Mouse (Mus musculus): Measurements from ENCODE around the gene Faap20.

Gene Faap20

GRCm38 (mm10) chr4:155221106-155221505, 28.5 kb upstream of the Faap20 start:
- no peak for DNase-seq (ENCODE audit: low spot score in 2 of 2)

- DNase-seq (ENCODE audit: low spot score in 2 of 2): peak in 1 of 2 experiments; percentile 64
Measured at GRCm38 (mm10) chr4:155221599-155222551, 27.7 kb upstream of the Faap20 start.

DNA sequence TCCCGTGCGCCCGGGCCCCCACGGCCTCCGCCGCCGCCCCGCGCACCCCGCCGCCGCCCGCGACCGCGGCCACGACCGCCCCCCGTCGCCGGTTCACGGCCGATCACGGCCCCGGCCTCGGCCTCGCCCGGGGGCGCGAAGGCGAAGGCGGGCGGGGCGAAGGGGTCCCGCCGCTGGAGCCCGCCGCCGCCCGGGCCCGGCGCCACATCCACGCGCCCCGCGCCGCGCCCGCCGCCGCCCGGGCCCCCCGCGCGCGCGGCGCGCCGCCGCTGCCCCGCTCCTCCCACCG, 27.1 kb upstream of the Faap20 start, which contains the start of gene Ski:
Gene Ski (minus strand): TSS at position 41 of the 289 bp plus-strand sequence.
- DNase-seq (ENCODE audit: low spot score in 2 of 2): no peak

DNA sequence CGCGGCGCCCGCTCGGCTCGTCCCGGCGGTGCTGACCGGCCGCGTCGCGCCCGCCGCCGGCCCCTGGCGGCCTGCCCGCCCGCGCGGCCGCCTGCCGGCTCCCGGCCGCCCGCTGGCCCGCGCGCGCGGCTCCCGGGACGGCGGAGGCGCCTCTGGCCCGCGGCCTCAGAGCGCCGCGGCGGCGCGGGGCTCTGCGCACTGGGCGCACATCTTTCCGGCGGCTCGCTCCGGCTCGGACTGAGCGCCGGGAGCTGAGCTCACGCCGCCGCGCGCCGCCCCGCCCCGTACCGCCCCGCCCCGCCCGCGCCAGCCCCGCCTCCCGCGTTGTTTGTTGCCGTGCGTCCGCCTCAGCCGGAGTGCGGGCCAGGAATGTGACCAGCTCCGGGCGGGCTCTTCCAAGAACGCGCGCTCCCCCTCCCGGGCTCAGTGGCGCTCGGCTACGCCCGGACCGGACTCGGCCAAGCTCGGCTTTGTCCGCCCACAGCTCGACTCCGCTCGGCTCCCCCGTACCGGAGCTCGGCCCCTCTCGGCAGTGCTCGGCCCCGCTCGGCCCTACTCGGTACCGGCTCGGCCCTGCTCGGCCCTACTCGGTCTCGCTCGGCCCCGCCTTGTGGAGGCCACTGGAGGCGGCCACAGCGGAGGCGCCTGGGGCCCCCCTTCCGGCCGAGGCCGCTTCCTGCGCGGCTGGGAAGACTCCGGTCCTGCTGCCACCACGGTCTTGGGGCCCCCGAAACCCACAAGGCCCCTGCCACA, 26.6 kb upstream of the Faap20 start:
- DNase-seq (ENCODE audit: low spot score in 2 of 2): peak; percentile 98 to 100

DNA sequence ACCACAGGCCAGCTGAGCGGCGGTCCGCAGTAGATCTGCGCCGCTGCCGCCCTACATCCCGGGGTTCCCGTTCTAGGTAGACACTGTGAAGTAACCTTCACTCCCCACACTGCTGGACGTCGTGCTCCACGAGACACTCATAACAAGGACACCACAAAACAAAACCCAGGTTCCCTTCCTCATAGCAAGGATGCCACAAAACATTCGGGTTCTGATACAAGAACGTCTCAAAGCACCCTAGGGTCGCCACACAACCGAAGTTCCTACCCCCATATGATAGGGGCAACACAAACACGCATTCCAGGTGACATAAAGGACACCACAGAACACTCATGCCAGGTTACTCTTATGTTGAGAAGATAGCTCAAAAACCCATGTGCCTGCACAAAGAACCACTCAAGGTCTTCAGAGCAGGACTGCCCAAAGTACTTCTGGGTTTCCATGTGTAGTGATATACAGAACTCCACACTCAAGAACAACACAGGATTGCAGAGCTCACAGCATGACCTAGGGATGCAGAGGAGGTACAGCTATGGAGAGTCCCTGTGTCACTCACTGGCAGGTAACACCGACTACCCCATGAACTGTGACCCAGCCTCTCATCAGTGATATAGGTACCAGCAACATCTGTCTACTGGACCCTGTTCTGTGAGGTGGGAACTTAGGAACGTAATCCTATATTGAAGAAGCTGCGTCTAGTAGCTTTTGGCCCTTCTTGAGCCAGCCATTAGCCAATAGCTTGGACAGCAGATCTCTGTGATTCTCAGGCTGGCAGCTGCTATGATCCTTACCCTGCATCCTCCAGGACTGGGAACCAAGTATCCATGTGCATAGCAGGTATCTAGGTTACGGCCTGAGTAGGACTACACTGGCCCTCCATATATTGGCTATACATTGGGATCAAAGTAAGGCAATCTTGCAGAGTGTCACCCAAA, 25.7 kb upstream of the Faap20 start:
- no peak for DNase-seq (ENCODE audit: low spot score in 2 of 2)

- DNase-seq (ENCODE audit: low spot score in 2 of 2): no peak
Measured at GRCm38 (mm10) chr4:155225918-155226317, 23.7 kb upstream of the Faap20 start.

GRCm38 (mm10) chr4:155227986-155228385, 21.6 kb upstream of the Faap20 start:
- no peak for DNase-seq (ENCODE audit: low spot score in 2 of 2)

DNA sequence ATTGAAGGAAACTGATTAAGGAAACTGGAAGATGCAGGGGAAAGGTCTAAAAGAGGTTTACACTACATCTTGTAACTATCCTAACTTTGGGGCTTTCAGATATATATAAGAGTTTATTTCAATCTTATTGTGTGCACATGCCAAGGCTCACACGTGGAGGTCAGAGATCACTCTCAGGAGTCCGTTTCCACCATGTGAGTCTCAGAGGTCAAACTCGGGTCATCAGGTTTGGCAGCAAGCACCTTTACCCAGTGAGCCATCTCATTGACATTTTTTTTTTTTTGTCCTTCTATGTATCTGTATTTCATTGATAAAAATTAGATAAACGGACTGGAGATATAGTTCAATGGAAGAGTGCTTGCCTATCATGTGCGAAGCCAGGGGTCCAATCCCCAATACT, 21.1 kb upstream of the Faap20 start:
- no peak for DNase-seq (ENCODE audit: low spot score in 2 of 2)

DNA sequence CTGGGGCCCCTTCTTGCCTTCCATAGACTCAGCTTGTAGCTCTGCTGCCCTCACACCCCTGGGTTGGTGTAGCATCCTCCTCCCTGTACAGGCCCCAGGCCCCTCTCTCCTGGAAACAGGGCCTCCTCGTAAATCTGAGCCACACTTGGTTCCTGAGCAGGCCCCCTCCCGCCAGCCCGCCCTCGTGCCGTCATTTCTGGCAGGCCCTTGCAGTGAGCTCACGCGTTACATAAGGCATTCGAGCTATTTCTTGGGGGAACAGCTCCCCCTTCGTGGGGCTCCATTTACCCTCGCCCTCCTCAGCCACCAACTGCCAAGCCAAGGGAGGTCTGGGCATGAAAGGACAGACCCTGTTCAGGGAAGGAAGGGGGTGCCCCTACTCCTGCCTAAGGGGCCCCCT, 15.7 kb upstream of the Faap20 start:
- peak; percentile 81 to 82 for DNase-seq (ENCODE audit: low spot score in 2 of 2)

DNA sequence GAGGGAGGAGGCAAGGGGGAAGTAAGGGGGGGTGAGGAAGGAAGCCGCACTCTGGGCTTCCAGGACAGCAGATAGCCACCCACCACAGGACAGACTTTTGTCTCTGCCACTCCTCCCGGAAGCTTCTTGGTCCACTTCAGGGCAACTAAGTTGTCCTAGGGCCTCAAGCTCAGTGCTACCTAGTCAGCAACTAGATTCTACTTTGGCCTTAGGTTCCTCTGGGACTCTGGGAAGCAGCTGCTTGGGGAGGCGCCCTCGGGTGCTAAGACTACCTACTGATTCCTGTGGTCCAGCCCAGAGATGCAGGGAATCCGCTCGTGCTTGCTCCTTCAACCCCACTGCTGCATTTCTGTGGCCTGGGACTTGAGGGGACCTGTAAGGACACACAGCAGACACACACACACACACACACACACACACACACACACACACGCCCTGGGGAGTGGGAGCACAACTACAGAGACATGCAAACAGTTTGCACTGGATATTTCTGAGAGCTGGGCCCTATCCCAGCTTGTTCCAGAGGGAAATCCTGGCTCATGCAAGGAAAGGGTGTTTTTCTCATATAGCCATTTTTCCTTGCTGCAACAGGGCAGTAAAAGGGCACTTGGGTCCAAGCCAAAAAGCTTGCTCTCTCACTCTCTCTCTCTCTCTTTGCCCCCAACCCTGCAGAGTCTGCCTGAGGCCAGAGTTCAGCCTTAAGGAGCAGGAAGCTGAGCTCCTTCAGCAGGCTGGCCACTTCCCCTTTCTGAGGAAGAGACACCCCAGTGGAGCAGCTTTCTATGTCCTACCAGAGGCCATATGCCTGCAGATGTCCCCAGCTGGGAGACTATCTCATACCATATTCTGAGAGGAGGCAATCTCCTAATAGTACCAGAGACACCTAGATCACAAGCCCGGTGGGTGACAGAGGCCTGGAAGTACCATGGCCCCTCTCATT, 15.0 kb upstream of the Faap20 start:
- no peak for DNase-seq (ENCODE audit: low spot score in 2 of 2)

- peak; percentile 88 to 89 for DNase-seq (ENCODE audit: low spot score in 2 of 2)
Measured at GRCm38 (mm10) chr4:155235311-155236119, 14.1 kb upstream of the Faap20 start.

DNA sequence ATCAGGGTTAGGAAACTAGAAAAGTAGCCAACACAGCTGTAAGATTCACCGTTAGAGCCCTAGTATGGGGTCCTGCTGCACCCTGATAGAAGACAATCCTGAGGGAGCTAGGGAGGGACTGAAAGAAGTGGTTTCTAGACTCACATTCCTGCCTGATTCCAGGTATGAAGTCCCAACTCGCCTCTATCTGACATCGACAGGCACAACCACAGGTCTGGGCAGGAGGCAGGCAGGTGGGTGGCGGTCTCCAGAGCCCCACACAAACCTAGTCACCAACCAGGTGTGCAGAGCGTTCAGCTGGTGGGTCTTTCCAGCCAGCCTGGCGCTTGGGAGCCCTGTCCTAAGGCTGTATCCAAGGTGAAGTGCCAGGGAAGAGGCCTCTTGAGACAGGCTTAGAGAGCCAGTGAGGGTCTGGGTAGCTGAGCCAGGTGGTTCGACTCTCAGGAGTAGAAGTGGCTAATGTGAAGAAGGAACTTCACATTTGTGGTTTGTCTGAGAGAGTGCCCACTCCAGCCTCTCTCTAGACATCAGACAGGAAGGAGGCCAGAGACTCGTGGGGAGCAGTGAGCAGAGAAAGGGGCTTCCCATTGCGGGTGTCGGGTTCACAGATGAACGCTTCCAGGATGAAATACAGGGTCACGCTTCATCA, 12.7 kb upstream of the Faap20 start:
- no peak for DNase-seq (ENCODE audit: low spot score in 2 of 2)

DNA sequence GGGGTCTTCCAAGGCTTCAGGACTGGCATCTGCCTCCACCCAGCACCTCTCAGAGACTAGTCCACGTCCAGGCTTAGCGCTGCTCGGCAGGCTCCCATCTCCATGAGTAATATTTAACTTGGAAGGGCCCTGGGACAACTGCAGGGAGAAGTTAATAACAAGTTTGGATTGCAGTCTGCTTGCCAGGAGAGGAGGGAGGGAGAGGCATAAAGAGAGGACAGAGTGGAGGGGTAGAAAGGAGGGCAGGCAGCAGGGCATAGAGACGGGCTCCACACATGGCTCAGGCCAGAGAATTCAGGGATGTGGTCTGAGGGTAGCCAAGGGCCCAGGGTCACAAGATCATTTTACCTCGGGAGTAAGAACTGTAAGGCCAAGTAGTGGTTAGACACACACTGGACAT, 11.3 kb upstream of the Faap20 start:
- no peak for DNase-seq (ENCODE audit: low spot score in 2 of 2)

DNA sequence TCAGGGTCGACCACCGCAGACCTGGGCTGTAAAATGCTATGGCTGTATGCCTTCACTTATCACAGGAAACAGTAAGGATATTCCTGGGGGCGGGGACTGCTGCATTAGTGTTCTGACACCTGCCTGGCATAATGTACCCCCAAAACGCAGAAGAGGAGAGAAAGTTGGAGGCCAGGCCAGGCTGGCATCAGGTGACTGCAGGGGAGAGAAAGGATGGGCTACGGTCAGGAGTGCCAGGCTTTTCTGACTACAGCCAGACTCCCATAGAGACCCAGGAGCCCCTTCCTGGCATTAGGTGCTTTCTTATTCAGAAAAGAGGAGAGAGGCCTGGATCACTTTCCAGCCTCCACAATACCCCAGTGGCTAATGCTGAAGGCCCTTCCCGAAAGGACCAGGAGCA, 10.1 kb upstream of the Faap20 start:
- no peak for DNase-seq (ENCODE audit: low spot score in 2 of 2)

DNA sequence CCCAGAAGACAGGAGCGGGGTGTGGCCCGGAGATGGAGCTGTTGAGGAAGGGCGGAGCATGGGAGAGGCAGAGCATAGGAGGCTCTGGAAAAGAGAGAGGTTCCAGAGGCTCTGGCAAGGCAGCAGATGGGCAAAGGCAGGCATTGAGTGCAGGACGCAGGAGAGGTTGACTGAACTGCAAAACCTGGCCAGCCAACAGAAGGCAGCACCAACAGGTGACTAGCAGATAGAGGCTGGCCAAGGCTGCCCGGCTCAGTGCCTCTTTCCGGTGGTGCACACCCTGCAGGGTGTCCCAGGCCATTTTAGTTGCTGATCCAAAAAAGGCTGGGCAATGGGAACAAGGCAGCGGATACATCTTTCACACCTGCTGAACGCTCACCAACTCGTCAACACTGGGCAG, 7.8 kb upstream of the Faap20 start:
- DNase-seq (ENCODE audit: low spot score in 2 of 2): no peak

DNA sequence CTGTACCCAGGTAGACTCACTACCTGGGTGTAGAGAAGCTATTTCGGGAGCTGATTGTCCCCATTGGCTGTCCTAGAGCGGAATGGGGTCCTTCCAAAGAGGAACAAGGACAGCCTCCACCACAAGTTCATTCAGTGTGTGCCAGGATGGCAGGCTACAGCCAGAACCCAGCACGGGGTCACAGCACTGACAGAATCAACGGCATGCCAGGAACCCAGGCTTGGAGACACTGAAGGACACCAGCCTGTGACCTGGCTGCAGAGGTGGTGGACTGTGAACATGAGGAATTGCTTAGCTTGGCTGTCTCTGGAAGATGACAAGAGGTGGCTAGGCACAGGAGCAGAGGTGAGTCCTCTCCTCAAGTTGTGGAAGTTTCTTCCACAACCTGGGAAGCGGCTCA, 7.3 kb upstream of the Faap20 start:
- no peak for DNase-seq (ENCODE audit: low spot score in 2 of 2)

- DNase-seq (ENCODE audit: low spot score in 2 of 2): no peak
Measured at GRCm38 (mm10) chr4:155243233-155243632, 6.4 kb upstream of the Faap20 start.

DNA sequence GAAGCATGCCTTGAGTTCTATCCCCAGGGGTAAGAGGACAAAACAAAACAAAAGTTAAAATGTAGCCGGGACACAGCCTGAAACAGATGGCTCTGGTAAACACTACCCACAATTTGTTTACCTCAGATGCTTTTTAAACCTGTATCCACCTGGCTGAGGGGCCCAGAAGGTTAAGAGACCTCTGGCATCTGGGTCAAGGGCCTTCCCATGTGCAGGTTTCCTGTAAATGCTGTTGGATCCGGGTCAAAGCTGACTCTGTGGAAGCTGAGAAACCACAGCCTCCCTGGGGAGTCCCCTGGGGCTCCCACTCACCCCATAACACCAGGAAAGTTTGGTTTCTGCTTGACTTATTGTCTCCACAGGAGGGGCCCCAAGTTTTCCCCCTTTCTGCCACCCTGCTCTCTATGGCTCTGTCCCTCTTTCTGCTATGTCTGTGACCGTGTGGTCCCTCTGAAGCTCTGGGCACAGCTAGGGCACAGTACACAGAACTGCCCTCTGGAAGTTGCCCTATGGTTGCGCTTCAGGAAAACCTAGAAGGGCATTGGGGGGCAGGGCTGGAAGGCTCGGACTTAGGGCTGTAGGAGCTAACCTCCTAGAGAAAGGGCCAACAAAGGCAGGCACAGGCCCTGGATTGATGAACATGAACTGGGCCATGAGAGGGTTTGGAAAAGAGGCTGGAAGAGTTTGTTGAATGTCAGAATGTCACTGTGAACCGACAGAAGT, 3.7 kb upstream of the Faap20 start:
- DNase-seq (ENCODE audit: low spot score in 2 of 2): no peak

- DNase-seq (ENCODE audit: low spot score in 2 of 2): peak; percentile 62 to 69
Measured at GRCm38 (mm10) chr4:155246691-155247105, 2.9 kb upstream of the Faap20 start.
